Mouse (Mus musculus) limb, embryonic 10.5 days (tissue): ENCODE data around the gene Trim38. TPM values are rescaled to one million over a fixed set of nuclear protein-coding genes. Genes with fewer than 3 reads are reported as not detected.
A peak's percentile ranks its signal among the peaks of the same experiment; 100 is the strongest.

Source experiments
- DNase-seq: peaks from one replicate; pipeline ENCODE4 v3.0.0-alpha.2; 2017; ENCODE audit warnings: low spot score
- H3K27ac ChIP-seq: fragments of 300-500 bp; sonication (generic); 2 replicates; pipeline ENCODE4 v1.5.1; 2016; ENCODE audit warnings: mild to moderate bottlenecking
- H3K27me3 ChIP-seq: fragments of 300-500 bp; sonication (generic); 2 replicates; pipeline ENCODE4 v1.6.1; 2016; ENCODE audit warnings: low read depth, mild to moderate bottlenecking; ENCODE audit not compliant: poor library complexity, severe bottlenecking
- H3K36me3 ChIP-seq: fragments of 300-500 bp; sonication (generic); 2 replicates; pipeline ENCODE4 v1.6.1; 2016; ENCODE audit warnings: mild to moderate bottlenecking, moderate library complexity
- H3K4me1 ChIP-seq: fragments of 300-500 bp; sonication (generic); 2 replicates; pipeline ENCODE4 v1.6.1; 2016
- H3K4me3 ChIP-seq: fragments of 300-500 bp; sonication (generic); 2 replicates; pipeline ENCODE4 v1.5.1; 2016; ENCODE audit warnings: mild to moderate bottlenecking, moderate library complexity
- H3K9me3 ChIP-seq: fragments of 300-500 bp; sonication (generic); replicated peaks from 2 replicates; pipeline ENCODE4 v1.6.1; 2016; ENCODE audit warnings: mild to moderate bottlenecking
- WGBS: fragments of 180-500 bp; shearing (Covaris S2); methylation state at CpG from one replicate; pipeline ENCODE4 v1.1.7; 2016; 5-methylcytosine and 5-hydroxymethylcytosine counted together
- polyA plus RNA-seq: library from polyadenylated mRNA; unstranded; fragments of >200 nt; fragmentation: Nextera tagmentation; extraction: Ambion mirVana; gene quantifications from 2 replicates; pipeline ENCODE4 v1.2.1, GENCODE M21; 2016

The Trim38 gene
- polyA plus RNA-seq, 1 experiment from 2014 or later: not detected

DNA sequence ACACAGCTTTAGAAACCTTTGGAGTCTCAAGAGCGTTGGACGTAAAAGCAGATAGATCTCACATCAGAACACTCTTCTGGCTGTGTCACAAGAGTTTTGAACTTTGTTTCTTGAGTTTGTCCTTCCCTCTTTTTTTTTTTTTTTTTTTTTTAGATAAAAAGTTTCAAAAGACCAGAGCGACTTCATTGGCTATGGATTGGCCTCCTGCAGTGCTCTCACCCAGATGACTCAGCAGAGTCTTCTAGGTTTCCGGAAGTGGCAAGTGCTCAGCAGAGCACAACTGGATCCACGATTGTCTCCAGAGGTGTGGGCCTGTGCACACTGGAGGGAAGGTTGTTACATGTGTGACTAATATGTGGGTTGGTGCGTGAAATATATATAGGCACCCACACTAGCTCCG, 8.6 kb downstream of the Trim38 start:
- 99% methylated on average over 7 of the region's 7 CpGs for WGBS
- Histone ChIP-seq H3K36me3 (no peaks in the 10 kb centered on the region), H3K9me3 (no peaks in the 10 kb centered on the region), H3K27ac (no peak overlapping the region), H3K27me3 (no peaks in the 10 kb centered on the region), H3K4me1 (no peaks in the 10 kb centered on the region), H3K4me3 (no peak overlapping the region)
- DNase-seq: no peak

DNA sequence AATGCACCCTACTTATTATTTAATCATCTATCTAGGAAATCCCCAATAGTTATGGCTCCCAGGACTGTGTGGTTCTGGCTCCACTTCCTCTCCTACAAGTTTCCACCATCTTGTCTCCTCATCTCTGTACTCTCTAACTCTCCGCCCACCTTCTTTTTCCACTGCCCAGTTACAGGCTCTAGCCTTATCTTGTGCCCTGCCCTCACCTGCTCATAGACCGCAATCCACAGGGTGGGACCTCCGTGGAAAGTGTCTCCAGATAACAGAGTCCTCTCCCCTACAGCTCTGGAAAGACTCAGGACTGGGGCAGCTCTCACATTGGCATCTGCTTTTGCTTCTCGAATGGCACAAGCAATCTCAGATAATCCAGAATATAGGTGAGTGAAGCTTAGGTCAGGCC, 9.3 kb downstream of the Trim38 start:
- Histone ChIP-seq H3K9me3 (no peaks in the 10 kb centered on the region), H3K27me3 (no peaks in the 10 kb centered on the region), H3K4me3 (no peak overlapping the region), H3K4me1 (no peaks in the 10 kb centered on the region), H3K27ac (no peak overlapping the region), H3K36me3 (no peaks in the 10 kb centered on the region)
- no peak for DNase-seq
- 78% methylated on average over 4 of the region's 4 CpGs for WGBS

DNA sequence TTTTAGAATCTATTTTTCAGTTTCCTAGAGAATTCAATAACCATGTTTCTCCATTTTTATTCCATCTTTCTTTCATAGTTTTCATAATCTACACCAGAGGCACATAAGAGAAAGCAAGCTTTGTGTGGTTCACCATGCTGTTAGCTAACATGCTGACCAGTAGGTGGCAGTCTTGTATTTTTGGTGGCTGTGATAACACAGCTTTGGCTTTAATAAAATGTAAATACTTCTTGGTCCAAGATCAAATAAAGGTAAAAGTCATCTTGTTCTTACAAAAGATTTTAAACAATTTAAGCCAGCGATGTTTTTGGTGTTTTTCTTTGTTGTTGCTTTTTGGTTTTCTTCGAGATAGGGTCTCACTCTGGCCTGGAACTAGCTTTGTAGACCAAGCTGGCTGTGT, 22.8 kb downstream of the Trim38 start:
- Histone ChIP-seq H3K27ac (no peak overlapping the region), H3K4me3 (no peak overlapping the region), H3K9me3 (no peaks in the 10 kb centered on the region), H3K27me3 (no peaks in the 10 kb centered on the region), H3K4me1 (peaks cover 3% of the 10 kb centered on the region; the same call in 1 of the 2 replicates), H3K36me3 (no peaks in the 10 kb centered on the region)
- DNase-seq: peak; percentile 40
- 48% methylated on average over 2 of the region's 2 CpGs for WGBS

GRCm38 (mm10) chr13:23799405-23799804, 29.7 kb downstream of the Trim38 start:
- H3K27ac ChIP-seq: no peak overlapping the region
- DNase-seq: no peak
- H3K36me3 ChIP-seq: no peaks in the 10 kb centered on the region
- WGBS: 74% methylated on average over 5 of the region's 5 CpGs
- H3K27me3 ChIP-seq: no peaks in the 10 kb centered on the region
- no peaks in the 10 kb centered on the region for H3K9me3 ChIP-seq
- no peak overlapping the region for H3K4me3 ChIP-seq
- peaks cover 28% of the 10 kb centered on the region for H3K4me1 ChIP-seq

DNA sequence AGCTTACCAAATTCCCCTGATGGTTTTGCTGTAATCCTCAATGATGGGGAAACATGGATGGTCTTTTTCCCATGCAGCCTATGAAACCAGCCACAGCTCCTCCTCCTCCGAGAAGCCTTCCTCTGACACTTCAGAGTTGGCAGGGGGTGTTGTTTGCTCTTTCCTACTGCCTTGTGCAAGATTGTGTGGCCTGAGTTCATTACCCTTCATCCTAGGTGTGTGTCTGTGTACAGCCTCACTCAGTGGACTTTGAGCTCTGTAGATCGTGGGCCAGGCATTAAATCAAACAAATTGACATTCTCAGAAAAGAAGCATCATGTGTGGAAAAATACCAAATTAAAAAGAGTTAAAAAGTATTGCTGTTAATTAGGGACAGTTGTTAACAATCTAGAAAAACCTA, 34.8 kb downstream of the Trim38 start:
- no peak overlapping the region for H3K4me3 ChIP-seq
- H3K4me1 ChIP-seq: peaks cover 5% of the 10 kb centered on the region
- no peak for DNase-seq
- no peak overlapping the region for H3K27ac ChIP-seq
- no peaks in the 10 kb centered on the region for H3K9me3 ChIP-seq
- H3K36me3 ChIP-seq: no peaks in the 10 kb centered on the region
- 84% methylated on average over 2 of the region's 2 CpGs for WGBS
- no peaks in the 10 kb centered on the region for H3K27me3 ChIP-seq

DNA sequence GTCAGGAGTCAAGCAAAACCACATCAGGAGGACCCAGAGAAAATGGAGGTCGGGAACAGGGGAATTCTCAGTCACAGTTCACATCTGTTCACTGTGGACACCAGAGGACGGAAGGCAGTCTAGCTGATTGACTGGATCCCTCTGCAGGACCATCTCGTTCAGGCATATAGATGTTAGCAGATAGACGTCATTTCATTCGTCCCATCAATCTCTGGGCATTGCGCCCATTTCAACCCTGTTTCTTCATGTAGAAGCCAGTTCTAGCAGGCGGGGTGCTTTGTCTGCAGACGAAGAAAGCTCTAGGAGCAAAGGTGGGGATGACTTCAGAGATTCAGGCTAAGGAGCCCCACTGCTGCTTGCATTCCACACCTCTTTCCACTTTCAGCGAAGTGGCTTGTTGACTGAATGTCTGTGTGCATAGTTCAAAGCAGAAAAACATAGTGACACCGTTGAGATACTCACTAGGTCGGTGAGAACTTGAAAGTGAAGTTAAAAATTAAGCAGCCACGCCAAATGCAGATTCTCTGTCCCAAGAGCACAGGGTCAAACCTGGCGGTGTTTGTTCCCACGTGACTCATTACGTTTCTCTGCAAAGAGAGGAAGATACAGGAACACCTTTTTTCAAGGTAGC, 36.8 kb downstream of the Trim38 start, which contains the start of gene Slc17a2:
Gene Slc17a2, plus strand, starts transcription at position 572 of the 631 bp plus-strand sequence.
- Histone ChIP-seq H3K4me1 (no peaks in the 10 kb centered on the region), H3K27me3 (no peaks in the 10 kb centered on the region), H3K27ac (no peak within 1 kb of the TSS), H3K4me3 (no peak within 1 kb of the TSS), H3K36me3 (no peaks in the 10 kb centered on the region), H3K9me3 (no peaks in the 10 kb centered on the region)
- DNase-seq: no peak
- 91% methylated on average over 15 of the region's 15 CpGs for WGBS

DNA sequence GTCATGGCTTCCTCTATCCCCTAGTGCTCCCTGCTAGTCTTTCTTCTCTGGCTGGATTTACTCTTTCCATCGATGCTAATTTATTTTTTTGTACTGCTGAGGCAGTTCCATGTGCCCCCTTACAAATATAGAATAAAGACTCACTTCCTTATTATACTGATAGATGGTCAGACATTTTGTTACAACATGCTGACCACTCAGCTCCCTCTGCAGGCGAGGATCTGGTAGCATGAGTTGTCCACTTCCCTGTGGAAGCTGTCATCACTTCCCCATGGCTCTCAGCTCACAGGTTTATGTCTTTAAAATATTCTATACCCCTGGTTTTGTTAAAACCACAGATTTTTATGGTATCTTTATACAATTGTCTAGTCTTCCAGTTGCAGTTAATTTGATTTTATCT, 46.4 kb downstream of the Trim38 start:
- DNase-seq: no peak
- 85% methylated on average over 2 of the region's 2 CpGs for WGBS
- Histone ChIP-seq H3K4me3 (no peak overlapping the region), H3K27me3 (no peaks in the 10 kb centered on the region), H3K27ac (no peak overlapping the region), H3K4me1 (peaks cover 9% of the 10 kb centered on the region), H3K9me3 (no peaks in the 10 kb centered on the region), H3K36me3 (no peaks in the 10 kb centered on the region)

DNA sequence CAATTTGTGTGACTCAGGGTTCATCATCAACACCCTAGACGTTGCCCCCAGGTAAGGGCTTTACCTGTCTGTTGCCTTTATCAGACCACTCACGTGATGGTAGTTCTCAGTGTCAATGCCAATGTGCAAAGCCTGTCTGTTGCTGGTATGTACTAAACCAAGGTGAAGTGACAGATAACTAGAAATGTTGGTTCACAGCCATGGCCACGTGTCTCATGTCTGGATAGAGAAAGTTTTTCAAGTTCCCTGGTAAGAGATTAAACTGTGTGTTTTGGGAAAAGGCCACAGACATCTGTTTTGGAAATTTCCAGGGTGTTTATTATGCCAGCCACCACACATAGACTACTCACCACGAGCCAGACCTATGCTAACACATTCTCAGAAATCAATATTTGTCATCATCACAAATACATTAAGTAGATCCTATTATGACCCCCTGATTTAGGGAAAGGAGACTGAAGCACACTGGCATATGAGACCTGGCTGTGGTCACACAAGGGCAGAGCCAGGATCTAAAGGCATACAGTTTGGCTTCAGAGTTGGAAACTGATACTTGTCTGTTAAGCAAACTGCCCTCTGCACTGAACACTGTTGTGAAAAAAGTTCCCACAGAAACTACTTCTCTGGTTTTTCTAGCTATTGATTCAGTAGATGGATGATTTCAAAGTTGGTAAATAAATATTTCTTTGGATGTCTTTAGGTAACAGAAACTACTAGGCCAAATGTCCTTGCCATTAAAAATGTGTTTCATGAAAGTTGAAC, 50.6 kb downstream of the Trim38 start:
- Histone ChIP-seq H3K9me3 (no peaks in the 10 kb centered on the region), H3K4me1 (peaks cover 9% of the 10 kb centered on the region), H3K4me3 (no peak overlapping the region), H3K27me3 (no peaks in the 10 kb centered on the region), H3K27ac (no peak overlapping the region), H3K36me3 (no peaks in the 10 kb centered on the region)
- no peak for DNase-seq
- 81% methylated on average over 4 of the region's 4 CpGs for WGBS

GRCm38 (mm10) chr13:23822213-23822612, 52.5 kb downstream of the Trim38 start:
- Histone ChIP-seq H3K27me3 (no peaks in the 10 kb centered on the region), H3K27ac (no peak overlapping the region), H3K4me3 (no peak overlapping the region), H3K9me3 (no peaks in the 10 kb centered on the region), H3K4me1 (peaks cover 8% of the 10 kb centered on the region), H3K36me3 (no peaks in the 10 kb centered on the region)
- no peak for DNase-seq
- WGBS: 94% methylated on average over 3 of the region's 3 CpGs

GRCm38 (mm10) chr13:23826606-23827005, 56.9 kb downstream of the Trim38 start:
- WGBS: 83% methylated on average over 3 of the region's 3 CpGs
- Histone ChIP-seq H3K27ac (no peak overlapping the region), H3K36me3 (no peaks in the 10 kb centered on the region), H3K9me3 (no peaks in the 10 kb centered on the region), H3K27me3 (no peaks in the 10 kb centered on the region), H3K4me1 (no peaks in the 10 kb centered on the region), H3K4me3 (no peak overlapping the region)
- no peak for DNase-seq

DNA sequence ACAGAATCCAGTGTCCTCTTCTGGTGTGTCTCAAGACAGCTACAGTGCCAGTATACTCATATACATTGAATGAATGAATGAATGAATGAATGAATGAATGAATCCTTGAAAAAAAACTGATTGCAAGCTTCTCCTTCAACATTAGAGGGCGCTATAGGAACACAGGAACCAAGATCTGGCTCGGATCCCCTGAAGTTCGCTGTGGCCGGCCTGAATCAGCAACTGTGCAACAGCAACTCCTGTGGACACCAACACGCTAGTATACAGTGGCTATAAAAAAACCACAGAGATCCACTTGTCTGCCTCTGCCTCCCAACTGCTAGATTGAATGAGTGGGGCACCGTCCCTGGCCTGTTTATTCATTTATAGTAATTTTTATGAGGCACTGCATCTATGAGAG, 63.3 kb downstream of the Trim38 start:
- Histone ChIP-seq H3K9me3 (no peaks in the 10 kb centered on the region), H3K27ac (no peak overlapping the region), H3K4me3 (no peak overlapping the region), H3K27me3 (no peaks in the 10 kb centered on the region), H3K36me3 (no peaks in the 10 kb centered on the region), H3K4me1 (no peaks in the 10 kb centered on the region)
- WGBS: 22% methylated on average over 6 of the region's 6 CpGs
- DNase-seq: peak; percentile 42

- Histone ChIP-seq H3K27ac (no peak overlapping the region), H3K27me3 (no peaks in the 10 kb centered on the region), H3K4me1 (no peaks in the 10 kb centered on the region), H3K9me3 (no peaks in the 10 kb centered on the region), H3K4me3 (no peak overlapping the region), H3K36me3 (no peaks in the 10 kb centered on the region)
- 86% methylated on average over 5 of the region's 5 CpGs for WGBS
- DNase-seq: no peak
Measured at GRCm38 (mm10) chr13:23834836-23835235, 65.1 kb downstream of the Trim38 start.

DNA sequence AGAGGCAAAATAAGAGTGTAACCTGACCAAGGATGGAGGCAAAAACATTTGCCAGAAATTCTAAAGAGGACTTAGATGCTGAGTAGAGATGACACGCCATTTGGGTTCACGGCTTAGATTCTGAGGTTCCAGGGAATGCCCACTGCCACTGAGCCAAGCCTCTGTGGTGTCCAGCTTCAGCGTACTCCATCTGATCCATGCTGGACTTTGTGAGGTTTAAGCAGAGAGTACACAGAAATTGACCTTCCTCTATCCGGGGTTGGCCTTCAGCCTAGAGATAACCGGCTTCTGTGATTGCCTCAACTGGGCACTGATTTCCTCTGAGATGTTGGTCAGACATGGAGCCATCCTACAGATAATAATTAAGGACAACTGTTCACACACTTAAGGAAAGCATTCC, 66.9 kb downstream of the Trim38 start:
- DNase-seq: no peak
- H3K9me3 ChIP-seq: no peaks in the 10 kb centered on the region
- H3K36me3 ChIP-seq: no peaks in the 10 kb centered on the region
- H3K27ac ChIP-seq: no peak overlapping the region
- WGBS: 93% methylated on average over 5 of the region's 5 CpGs
- H3K4me3 ChIP-seq: no peak overlapping the region
- H3K4me1 ChIP-seq: no peaks in the 10 kb centered on the region
- no peaks in the 10 kb centered on the region for H3K27me3 ChIP-seq
